Mouse (Mus musculus) layer of hippocampus, adult 9-10 months (tissue): ENCODE measurements at regions not wholly inside any gene's neighbourhood (a gene's known extent, or its start where the extent isn't known, plus 50 kb on each side); places are given as distances from the start of the nearest gene placed in this dataset.

Experiments used
- DNase-seq: peaks from one replicate; pipeline ENCODE4 v3.0.0; 2022; ENCODE audit warnings: low spot score

DNA sequence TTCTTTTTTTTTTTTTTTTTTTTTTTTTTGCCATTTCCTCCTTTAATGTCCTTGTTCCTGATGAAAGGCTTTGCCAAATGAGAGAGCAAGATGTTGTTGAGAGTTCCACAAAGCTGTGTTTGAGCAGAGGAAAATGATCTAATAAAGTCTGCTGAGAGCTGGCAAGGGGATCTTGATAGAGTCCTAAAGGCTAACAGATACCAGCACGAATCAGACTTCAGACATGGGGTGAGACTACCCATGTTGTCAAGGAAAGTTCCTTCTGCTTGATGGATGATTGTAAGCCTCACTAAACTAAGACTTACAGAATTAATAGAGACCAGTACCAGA is 665.2 kb upstream of the Fam92a start:
- no peak for DNase-seq

GRCm38 (mm10) chr4:12836326-12837096 is 664.7 kb upstream of the Fam92a start:
- DNase-seq, result no peak

DNA sequence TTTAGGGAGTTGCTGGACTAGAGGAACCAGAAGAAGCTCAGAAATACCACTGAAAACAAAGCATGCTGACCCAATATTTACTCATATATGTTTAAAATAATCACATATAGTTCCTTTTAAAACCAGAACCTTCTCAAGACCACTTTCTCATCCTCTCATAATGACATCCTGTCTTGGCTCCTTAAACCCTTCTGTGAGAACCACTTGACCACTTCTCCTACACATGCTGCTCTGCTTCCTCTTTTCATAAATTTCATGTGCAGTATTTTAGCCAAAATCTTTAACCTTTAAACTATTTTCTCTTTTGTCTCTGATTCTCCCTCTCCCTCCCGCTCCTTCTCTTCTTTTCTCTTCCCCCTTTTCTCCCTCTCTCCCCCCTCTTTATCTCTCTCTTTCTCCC is 654.6 kb upstream of the Fam92a start:
- no peak for DNase-seq

DNA sequence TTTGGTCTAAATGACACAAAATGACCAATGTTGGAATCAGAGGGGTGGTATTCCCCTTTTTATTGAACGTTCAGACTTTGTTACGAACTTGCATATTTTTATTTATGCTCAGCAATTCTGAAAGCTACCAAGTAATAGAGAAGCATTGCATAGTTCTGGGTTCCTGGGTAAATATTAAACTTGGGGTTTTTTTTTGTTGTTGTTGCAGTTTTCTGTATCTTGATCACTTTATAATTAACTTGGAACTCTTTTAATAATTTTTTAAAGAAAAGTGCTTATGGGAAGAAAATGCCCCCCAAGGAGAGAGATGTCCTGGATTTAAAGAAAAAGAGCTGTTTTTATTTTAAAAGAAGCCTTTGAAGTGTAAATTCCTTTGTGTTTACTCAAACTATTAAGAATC is 642.4 kb upstream of the Fam92a start:
- DNase-seq, result no peak

GRCm38 (mm10) chr4:12801186-12801585 is 629.4 kb upstream of the Fam92a start:
- DNase-seq, result no peak

DNA sequence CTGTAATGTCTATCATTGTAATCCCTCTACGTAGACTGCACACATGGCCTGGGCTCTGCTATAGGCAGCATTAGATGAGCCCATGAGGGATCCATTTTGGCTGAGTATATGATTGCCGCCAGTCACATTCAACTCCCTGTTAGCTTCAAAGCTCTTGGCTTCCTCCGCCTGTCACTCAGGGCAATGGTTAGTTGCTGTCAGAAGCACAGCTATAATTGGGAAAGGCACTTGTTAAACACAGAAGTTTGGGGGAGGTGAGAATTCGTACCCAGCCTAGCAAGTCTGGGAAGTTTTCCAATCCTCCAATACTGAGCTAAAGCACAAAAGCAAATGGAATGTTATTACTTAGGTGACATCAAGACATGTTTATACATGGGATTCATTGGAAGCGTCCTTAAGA is 627.7 kb upstream of the Fam92a start:
- peak; percentile 65 for DNase-seq

GRCm38 (mm10) chr4:12792764-12793422 is 621.1 kb upstream of the Fam92a start:
- DNase-seq, result no peak

GRCm38 (mm10) chr4:12791786-12792674 is 620.2 kb upstream of the Fam92a start:
- no peak for DNase-seq

DNA sequence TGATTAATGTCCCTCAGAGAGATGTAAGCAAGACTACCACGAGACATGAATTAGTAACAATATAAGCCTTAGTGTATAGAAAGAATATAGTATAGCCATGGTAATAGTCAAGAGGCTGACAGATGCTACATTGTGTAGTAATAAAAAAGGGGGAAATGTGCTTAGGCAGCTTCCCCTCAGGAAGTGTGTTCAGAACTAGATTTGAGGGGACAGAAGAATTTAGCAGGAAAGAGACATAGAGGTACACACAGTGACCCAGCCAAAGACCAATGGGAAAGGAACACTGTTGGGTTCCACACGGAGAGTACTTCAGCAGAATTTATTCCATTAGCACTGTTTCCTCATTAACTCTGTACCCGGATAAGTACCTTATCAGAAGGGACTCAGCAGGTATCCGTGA is 614.0 kb upstream of the Fam92a start:
- no peak for DNase-seq

DNA sequence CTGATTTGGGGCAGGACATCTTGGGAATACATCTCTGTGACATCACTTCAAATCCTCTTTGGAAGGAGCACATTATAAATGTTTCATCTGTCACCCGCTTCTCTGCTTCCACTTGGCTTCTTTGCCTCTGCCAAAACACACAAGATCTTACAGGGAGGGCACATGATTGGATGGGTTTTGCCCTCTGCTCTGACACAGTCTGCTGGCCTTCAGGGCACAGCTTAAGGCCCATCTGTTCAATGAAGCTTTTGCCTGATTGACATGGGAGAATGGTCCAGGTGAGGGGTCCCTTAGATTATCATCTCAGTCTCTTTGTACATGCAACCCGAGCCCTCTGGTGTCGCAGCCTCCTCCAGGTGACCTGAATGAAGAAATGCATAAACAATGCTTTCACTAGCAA is 612.7 kb upstream of the Fam92a start:
- DNase-seq, result no peak

GRCm38 (mm10) chr4:12784068-12784467 is 612.3 kb upstream of the Fam92a start:
- no peak for DNase-seq

DNA sequence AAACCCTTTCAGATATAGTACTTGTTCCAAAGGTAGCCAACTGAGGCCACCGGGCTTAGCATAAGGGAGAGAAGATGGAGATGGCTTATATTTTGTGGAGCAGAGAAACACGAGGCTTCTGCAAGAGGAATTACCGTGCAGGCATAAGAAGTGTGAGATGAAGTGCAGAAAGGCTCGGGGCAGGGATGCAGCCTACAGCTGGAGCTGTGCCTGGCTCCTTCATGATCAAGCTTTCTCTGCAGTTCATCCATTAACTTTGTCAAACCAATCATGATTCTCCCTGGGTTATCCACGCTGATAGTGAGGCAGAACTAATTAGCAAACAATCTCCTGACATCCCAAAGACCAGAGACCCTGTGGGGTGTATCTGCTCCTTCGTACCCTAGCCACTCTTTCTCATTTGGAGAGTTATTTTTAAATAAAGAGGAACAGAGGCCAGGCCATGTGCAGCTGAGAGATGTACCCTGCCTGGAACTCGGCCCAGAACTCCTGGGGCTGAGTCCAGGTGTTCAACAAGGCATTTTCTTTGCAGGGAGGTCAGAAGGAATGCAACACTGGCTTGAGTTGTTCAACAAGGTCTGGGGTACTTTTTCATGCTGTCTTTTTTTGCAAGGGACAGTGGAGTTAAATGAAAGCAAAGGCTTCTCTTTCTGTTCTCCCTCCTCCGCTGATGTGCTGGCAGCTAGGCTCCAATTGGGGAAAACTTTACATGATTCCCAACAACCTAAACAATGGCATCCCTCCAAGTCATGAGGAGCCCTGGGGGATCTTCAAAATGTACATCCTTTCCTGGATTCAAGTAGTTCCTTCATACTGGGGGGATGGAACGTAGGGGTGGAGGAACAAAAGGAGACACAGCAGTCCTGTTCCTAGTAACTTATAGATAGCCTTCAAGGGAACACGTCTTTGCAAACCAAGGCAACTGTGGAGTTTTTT is 610.4 kb upstream of the Fam92a start:
- no peak for DNase-seq

GRCm38 (mm10) chr4:12780254-12780653 is 608.4 kb upstream of the Fam92a start:
- DNase-seq, result no peak

DNA sequence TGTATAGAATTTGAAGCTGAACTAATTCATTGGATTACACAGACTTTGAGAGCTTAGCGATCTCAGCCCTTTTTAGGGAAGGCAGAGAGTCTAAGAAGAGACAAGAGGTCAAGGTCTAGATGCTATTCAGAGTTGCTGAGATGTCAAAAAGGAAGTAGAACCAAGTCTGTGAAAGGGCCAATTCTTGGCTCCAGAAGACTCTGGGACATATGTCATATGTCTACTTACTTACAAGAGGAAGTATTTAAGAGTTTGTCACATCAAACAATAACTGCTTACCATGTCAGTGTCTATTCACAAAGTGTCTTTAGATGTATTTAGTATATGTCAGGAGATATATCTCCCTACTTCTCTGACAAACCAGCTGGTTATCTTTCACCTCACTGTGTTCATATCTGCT is 607.4 kb upstream of the Fam92a start:
- DNase-seq, result no peak

DNA sequence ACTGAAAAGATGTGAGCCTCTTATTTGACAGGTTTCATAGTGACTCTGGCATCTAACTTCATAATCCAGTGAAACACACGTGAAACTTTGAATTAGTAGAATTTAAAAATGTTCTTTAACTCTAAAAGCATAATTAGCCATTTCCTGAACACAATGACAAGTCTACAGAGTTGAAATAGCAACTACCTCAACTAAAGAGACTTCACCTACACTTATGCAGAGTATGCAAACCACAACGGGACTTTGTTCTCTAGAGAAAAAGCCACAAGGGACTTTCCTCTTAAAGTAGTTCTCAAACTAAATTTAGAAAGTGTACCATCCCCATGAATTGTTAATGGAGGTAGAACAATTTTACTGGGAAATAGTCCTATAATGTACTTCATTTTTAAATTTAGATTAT is 606.3 kb upstream of the Fam92a start:
- no peak for DNase-seq

GRCm38 (mm10) chr4:12776217-12776578 is 604.4 kb upstream of the Fam92a start:
- no peak for DNase-seq

- no peak for DNase-seq
Observed at GRCm38 (mm10) chr4:12775524-12776216, 603.9 kb upstream of the Fam92a start.

DNA sequence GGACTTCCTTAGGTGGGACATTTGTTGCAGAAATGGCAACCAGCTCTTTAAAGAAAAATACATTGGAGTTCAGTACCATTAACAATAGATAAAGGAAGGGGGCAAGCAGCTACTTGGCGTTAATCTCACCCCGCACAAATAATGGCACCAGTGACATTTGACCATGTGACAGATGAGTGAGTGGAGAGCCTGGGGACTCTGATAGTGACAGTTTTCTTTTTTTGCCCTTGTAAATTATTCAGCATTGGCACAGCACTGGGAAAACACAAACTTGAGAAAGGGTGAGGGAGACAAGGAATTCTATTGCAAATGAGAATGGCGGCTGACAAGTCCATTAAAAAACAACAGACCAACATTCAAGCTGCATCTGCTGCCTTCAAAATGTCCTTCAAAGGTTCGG is 603.3 kb upstream of the Fam92a start:
- no peak for DNase-seq

DNA sequence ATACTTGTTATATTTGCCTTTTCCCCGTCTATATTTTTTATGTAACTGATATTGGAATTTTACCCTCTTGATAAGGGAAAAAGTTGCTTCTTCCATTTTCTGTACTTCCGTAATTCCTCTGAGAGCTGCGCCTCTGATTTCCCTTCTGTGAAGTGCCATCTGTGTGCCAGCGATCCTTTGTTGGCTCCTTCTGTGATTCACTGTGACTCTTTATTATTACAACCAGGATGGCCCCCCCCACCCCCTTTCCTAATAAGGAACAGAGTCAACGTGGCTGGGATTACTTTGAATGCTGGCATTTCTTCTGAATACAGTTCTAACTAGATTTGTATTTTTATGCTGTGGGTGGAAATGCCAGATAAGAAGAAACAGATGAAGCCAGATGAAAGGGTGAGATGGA is 602.9 kb upstream of the Fam92a start:
- no peak for DNase-seq

- DNase-seq, result no peak
Observed at GRCm38 (mm10) chr4:12773201-12773600, 601.4 kb upstream of the Fam92a start.

DNA sequence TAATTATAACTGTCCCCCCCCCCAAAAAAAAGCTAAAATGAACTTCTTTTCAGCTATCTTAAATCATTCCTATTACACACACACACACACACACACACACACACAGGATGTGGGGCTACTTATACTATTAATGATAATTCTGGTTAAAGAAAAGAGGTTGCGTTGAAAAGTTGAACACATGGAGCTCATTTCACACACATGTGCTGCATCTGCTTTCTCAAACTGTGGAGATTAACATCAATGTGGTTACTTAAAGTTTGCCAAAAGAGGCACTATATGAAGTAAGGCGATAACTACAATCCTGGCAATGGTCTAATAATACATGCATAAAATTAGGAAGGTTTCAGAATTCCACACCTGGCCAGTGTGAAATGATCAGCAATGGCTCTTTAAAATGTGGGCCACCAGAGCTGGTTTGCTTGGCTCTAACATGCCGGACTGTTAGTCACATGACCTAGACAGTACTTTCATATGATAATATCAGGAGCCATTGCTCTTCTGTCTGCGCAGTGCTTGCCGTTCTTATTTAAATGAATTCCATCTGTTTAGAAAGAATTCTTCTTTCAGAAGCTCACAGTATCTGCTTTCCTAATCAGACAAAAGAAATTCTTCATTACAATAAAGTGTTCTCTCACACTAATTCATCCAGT is 598.4 kb upstream of the Fam92a start:
- no peak for DNase-seq
